Mouse (Mus musculus): ENCODE measurements around the gene Ifih1.

GRCm38 (mm10) chr2:62606205-62606604, 39.9 kb downstream of the Ifih1 start:
- no peak for TF ChIP-seq POLR2A (IDR thresholded peaks at IDR 0.05; ENCODE audit: borderline replicate concordance, insufficient read depth, low read length)
- no peak for TF ChIP-seq CTCF (IDR thresholded peaks at IDR 0.05; ENCODE audit: borderline replicate concordance, insufficient read depth, low read depth, low read length)

All from cerebellum, adult 2 months (tissue).